Mouse (Mus musculus): ENCODE measurements around the gene Map3k14. TPM values are rescaled to one million over a fixed set of nuclear protein-coding genes. Genes with fewer than 3 reads are reported as not detected.

Map3k14 gene
- total and polyA plus RNA-seq, 3 experiments: 4.9 to 10.8 (median 10.8) TPM

DNA sequence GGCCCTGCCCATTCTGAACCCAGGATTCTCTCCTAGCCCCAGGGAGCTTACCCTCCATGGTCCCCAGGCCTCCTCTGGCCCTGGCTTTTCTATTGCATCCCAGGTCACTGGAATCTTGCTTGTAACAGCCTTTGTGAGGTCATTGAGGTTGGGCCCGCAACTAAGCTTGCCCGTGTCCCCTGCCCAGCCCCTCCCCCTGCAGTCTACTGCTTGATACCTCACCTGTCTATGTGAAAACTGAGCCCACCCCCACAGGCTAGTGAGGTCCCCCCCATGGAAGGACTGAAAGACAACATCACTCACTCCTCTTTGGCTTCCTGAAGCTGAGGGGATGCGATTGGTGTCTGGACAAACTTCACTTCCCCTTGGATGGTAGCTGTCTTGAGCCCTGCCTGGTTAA is 58.8 kb downstream of the Map3k14 start, which contains the start of gene 1700023F06Rik:
1700023F06Rik (minus strand) TSS at position 101 of the 400 bp plus-strand sequence.
- DNase-seq (ENCODE audit: low spot score): no peak
- TF ChIP-seq POLR2AphosphoS5 (IDR thresholded peaks at IDR 0.05; ENCODE audit: insufficient replicate concordance, low read depth, low read length): no peak
- no peak for TF ChIP-seq GATA2 (IDR thresholded peaks at IDR 0.05; ENCODE audit: borderline replicate concordance, low read depth, low read length)
- no peak for TF ChIP-seq GATA1 (IDR thresholded peaks at IDR 0.05; ENCODE audit: borderline replicate concordance, low read length)
- TF ChIP-seq CTCF (IDR thresholded peaks at IDR 0.05; ENCODE audit: low read depth, low read length): no peak
- no peak for TF ChIP-seq TAL1 (conservative IDR thresholded peaks at IDR 0.05; ENCODE audit: low read depth, low read length)
- Histone ChIP-seq H3K36me3 (replicated peaks) (no peaks in the 10 kb centered on the region), H3K27me3 (ENCODE audit: insufficient read depth, low read length) (peaks cover 34% of the 10 kb centered on the region), H3K4me3 (ENCODE audit: low read depth, low read length) (no peak within 1 kb of the TSS), H3K4me1 (ENCODE audit: insufficient read depth, low read depth, low read length) (no peaks in the 10 kb centered on the region), H3K9me3 (replicated peaks) (peaks cover 4% of the 10 kb centered on the region; the same call in 1 of the 2 replicates)
- no peak for ATAC-seq (ENCODE audit: extremely low read depth, insufficient number of reproducible peaks, low FRiP score, poor library complexity, severe bottlenecking)

DNA sequence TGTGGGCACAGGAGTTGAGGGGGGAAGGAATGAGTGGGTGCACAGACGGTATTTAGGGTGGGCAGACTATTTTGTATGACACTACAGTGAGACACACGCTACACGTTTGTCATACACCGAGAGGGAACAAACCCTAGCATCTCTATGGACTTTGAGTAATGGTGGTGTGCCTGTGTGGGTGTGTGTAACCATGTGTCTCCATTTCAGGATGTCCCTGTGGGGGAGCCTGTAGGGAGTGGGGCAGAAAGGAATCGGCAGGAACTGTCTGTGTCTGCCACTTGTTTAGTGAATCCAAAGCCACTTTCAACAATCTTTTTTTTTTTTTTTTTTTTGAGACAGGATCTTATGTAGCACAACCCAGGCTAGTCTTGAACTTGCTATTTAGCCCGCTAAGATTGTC is 61.1 kb downstream of the Map3k14 start:
- no peaks in the 10 kb centered on the region for H3K36me3 ChIP-seq (replicated peaks)
- H3K9me3 ChIP-seq (replicated peaks): no peaks in the 10 kb centered on the region
- H3K4me3 ChIP-seq (ENCODE audit: low read depth, low read length): no peak overlapping the region
- H3K27me3 ChIP-seq (ENCODE audit: insufficient read depth, low read length): peaks cover 38% of the 10 kb centered on the region
- ATAC-seq (ENCODE audit: extremely low read depth, insufficient number of reproducible peaks, low FRiP score, poor library complexity, severe bottlenecking) (no peak), DNase-seq (ENCODE audit: low spot score) (no peak)
- H3K4me1 ChIP-seq (ENCODE audit: insufficient read depth, low read depth, low read length): no peaks in the 10 kb centered on the region
- TF ChIP-seq POLR2AphosphoS5 (IDR thresholded peaks at IDR 0.05; ENCODE audit: insufficient replicate concordance, low read depth, low read length) (no peak), CTCF (IDR thresholded peaks at IDR 0.05; ENCODE audit: low read depth, low read length) (no peak), TAL1 (conservative IDR thresholded peaks at IDR 0.05; ENCODE audit: low read depth, low read length) (no peak), GATA1 (IDR thresholded peaks at IDR 0.05; ENCODE audit: borderline replicate concordance, low read length) (no peak), GATA2 (IDR thresholded peaks at IDR 0.05; ENCODE audit: borderline replicate concordance, low read depth, low read length) (no peak)

DNA sequence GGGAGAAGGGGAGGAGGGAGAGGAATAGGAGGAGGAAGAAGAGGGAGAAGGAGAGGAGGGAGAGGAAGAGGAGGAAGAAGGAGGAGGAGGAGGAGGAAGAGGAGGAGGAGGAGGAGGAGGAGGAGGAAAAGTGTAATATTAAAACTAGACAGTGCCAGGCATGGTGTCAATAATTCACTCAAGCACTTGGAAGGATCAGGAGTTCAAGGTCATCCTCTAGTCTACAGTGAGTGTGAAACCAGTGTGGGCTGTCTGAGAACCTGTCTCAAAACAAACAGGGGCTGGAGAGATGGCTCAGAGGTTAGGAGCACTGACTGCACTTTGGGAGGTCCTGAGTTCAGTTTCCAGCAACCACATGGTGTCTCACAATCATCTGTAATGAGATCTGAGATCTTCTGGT is 64.9 kb downstream of the Map3k14 start:
- Histone ChIP-seq H3K4me3 (ENCODE audit: low read depth, low read length) (no peak overlapping the region), H3K4me1 (ENCODE audit: insufficient read depth, low read depth, low read length) (no peaks in the 10 kb centered on the region), H3K27me3 (ENCODE audit: insufficient read depth, low read length) (peaks cover 57% of the 10 kb centered on the region), H3K36me3 (replicated peaks) (no peaks in the 10 kb centered on the region), H3K9me3 (replicated peaks) (no peaks in the 10 kb centered on the region)
- DNase-seq (ENCODE audit: low spot score): no peak
- no peak for TF ChIP-seq TAL1 (conservative IDR thresholded peaks at IDR 0.05; ENCODE audit: low read depth, low read length)
- no peak for TF ChIP-seq POLR2AphosphoS5 (IDR thresholded peaks at IDR 0.05; ENCODE audit: insufficient replicate concordance, low read depth, low read length)
- no peak for TF ChIP-seq GATA1 (IDR thresholded peaks at IDR 0.05; ENCODE audit: borderline replicate concordance, low read length)
- no peak for TF ChIP-seq CTCF (IDR thresholded peaks at IDR 0.05; ENCODE audit: low read depth, low read length)
- TF ChIP-seq GATA2 (IDR thresholded peaks at IDR 0.05; ENCODE audit: borderline replicate concordance, low read depth, low read length): no peak
- no peak for ATAC-seq (ENCODE audit: extremely low read depth, insufficient number of reproducible peaks, low FRiP score, poor library complexity, severe bottlenecking)

DNA sequence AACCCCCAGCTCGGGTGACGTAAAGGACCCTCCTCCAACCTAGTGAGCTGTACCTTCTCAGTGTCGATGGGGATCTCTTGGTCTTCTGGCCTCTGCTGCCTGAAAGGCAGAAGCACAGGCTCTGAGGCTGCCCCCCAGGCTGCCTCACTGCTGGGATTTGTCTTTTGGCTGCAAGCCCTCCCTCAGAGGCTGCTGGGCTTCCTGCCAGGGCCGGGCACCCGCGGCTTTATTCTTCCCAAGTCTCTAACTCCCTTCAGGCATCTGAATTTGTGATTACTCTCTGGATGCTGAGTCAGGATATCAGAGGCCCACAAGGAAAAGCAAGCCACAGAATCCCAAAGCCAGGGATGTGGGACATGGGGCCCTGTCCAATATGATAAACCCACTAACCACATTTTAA is 65.6 kb downstream of the Map3k14 start:
- H3K9me3 ChIP-seq (replicated peaks): no peaks in the 10 kb centered on the region
- DNase-seq (ENCODE audit: low spot score) (no peak), ATAC-seq (ENCODE audit: extremely low read depth, insufficient number of reproducible peaks, low FRiP score, poor library complexity, severe bottlenecking) (no peak)
- H3K27me3 ChIP-seq (ENCODE audit: insufficient read depth, low read length): peaks cover 58% of the 10 kb centered on the region
- TF ChIP-seq POLR2AphosphoS5 (IDR thresholded peaks at IDR 0.05; ENCODE audit: insufficient replicate concordance, low read depth, low read length) (no peak), GATA1 (IDR thresholded peaks at IDR 0.05; ENCODE audit: borderline replicate concordance, low read length) (no peak), CTCF (IDR thresholded peaks at IDR 0.05; ENCODE audit: low read depth, low read length) (no peak), TAL1 (conservative IDR thresholded peaks at IDR 0.05; ENCODE audit: low read depth, low read length) (no peak), GATA2 (IDR thresholded peaks at IDR 0.05; ENCODE audit: borderline replicate concordance, low read depth, low read length) (no peak)
- H3K4me3 ChIP-seq (ENCODE audit: low read depth, low read length): no peak overlapping the region
- no peaks in the 10 kb centered on the region for H3K4me1 ChIP-seq (ENCODE audit: insufficient read depth, low read depth, low read length)
- H3K36me3 ChIP-seq (replicated peaks): no peaks in the 10 kb centered on the region

DNA sequence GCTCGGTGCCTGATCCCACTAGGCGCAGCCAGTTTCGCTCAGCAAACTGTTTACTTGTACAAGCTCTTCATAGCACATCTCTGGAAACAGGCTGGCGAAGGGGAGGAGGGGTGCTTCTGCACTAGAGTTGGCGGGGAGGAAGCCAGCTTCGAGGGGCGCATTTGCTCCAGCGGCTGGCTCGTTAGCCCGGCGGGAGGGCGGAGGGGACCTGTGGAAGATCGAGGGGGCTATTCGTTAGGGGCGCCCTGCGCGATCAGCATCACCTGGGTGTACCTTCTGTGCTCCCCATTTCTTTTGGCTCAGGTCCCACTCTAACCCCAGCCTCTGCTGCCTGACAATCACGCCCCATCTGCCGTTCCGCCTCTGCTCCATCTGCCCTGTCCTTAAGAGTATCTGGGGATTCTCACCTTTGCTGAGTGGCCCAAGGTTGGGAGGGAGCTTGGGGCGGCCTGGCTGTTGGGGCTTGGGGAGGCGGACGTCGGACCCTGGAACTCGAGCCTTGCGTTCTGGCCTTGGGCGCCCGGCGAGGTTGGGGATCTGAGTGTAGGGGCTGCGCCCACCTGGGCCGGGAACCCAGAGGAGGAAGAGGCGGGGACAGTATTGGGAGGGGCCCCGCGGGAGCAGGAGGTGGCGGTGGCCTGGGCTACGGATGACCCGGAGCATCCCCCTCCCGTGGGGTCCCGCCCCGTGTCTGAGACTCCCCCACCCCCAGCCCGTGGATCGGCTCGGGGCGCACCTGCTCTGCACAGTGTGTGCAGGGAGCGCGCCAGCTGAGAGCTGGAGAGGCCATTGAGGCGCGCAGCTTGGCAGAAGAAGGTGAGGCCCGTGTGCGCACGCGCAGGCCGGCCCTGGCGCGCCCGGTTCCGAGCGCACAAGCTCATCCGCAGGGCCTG is 68.1 kb downstream of the Map3k14 start:
- TF ChIP-seq CTCF (IDR thresholded peaks at IDR 0.05; ENCODE audit: low read depth, low read length) (no peak), POLR2AphosphoS5 (IDR thresholded peaks at IDR 0.05; ENCODE audit: insufficient replicate concordance, low read depth, low read length) (no peak), TAL1 (conservative IDR thresholded peaks at IDR 0.05; ENCODE audit: low read depth, low read length) (no peak), GATA2 (IDR thresholded peaks at IDR 0.05; ENCODE audit: borderline replicate concordance, low read depth, low read length) (no peak), GATA1 (IDR thresholded peaks at IDR 0.05; ENCODE audit: borderline replicate concordance, low read length) (no peak)
- no peaks in the 10 kb centered on the region for H3K9me3 ChIP-seq (replicated peaks)
- DNase-seq (ENCODE audit: low spot score): no peak
- no peaks in the 10 kb centered on the region for H3K4me1 ChIP-seq (ENCODE audit: insufficient read depth, low read depth, low read length)
- H3K4me3 ChIP-seq (ENCODE audit: low read depth, low read length): no peak overlapping the region
- H3K27me3 ChIP-seq (ENCODE audit: insufficient read depth, low read length): peaks cover 73% of the 10 kb centered on the region
- H3K36me3 ChIP-seq (replicated peaks): no peaks in the 10 kb centered on the region
- ATAC-seq (ENCODE audit: extremely low read depth, insufficient number of reproducible peaks, low FRiP score, poor library complexity, severe bottlenecking): no peak

DNA sequence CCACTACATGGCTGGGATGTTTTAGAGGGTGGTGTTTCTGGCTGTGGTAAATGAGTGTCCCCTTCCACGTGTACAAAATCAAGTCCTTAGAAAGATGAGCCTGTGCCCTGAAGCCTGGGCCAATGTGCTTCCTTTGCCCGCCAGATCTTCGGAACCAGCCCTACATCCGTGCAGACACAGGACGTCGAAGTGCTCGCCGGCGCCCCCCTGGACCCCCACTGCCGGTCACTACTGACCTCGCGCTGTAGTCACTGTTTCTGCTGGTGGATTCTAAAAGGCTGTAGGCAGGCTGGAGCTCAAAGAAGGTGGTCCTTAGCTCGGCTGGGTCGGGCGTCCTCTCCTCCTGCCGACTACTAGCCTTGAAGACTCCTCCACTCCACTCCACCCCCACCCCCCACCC is 68.9 kb downstream of the Map3k14 start:
- Histone ChIP-seq H3K27me3 (ENCODE audit: insufficient read depth, low read length) (peaks cover 79% of the 10 kb centered on the region), H3K36me3 (replicated peaks) (no peaks in the 10 kb centered on the region), H3K4me3 (ENCODE audit: low read depth, low read length) (no peak overlapping the region), H3K4me1 (ENCODE audit: insufficient read depth, low read depth, low read length) (no peaks in the 10 kb centered on the region), H3K9me3 (replicated peaks) (no peaks in the 10 kb centered on the region)
- no peak for TF ChIP-seq GATA1 (IDR thresholded peaks at IDR 0.05; ENCODE audit: borderline replicate concordance, low read length)
- no peak for ATAC-seq (ENCODE audit: extremely low read depth, insufficient number of reproducible peaks, low FRiP score, poor library complexity, severe bottlenecking)
- no peak for DNase-seq (ENCODE audit: low spot score)
